Mouse (Mus musculus) layer of hippocampus, postnatal 10 days (tissue): ENCODE measurements around the gene Rsg1. TPM values are rescaled to one million over a fixed set of nuclear protein-coding genes. Genes with fewer than 3 reads are reported as not detected.

Experiments used
- DNase-seq, 2 experiments: peaks; one replicate each; pipeline ENCODE4 v3.0.0; 2021; ENCODE audit warnings: low spot score in 2 of 2
- total RNA-seq, 2 experiments: library from RNA; stranded (reverse); gene quantifications; 2 replicates each; pipeline ENCODE4 v1.2.3; 2021

Rsg1 gene
- total RNA-seq, 2 experiments from 2014 or later, result 2.0 to 3.9 TPM

GRCm38 (mm10) chr4:141211646-141212045 lies 2.1 kb upstream of the Rsg1 start:
- no peak for DNase-seq

GRCm38 (mm10) chr4:141212892-141213291 lies 864 bp upstream of the Rsg1 start:
- DNase-seq, result no peak

- DNase-seq, result no peak
These were observed 414 bp upstream of the Rsg1 start for GRCm38 (mm10) chr4:141213342-141213741.

- peak in 1 of 2 experiments; percentile 30 for DNase-seq
These were observed 638 bp downstream of the Rsg1 start for GRCm38 (mm10) chr4:141214337-141214851.

DNA sequence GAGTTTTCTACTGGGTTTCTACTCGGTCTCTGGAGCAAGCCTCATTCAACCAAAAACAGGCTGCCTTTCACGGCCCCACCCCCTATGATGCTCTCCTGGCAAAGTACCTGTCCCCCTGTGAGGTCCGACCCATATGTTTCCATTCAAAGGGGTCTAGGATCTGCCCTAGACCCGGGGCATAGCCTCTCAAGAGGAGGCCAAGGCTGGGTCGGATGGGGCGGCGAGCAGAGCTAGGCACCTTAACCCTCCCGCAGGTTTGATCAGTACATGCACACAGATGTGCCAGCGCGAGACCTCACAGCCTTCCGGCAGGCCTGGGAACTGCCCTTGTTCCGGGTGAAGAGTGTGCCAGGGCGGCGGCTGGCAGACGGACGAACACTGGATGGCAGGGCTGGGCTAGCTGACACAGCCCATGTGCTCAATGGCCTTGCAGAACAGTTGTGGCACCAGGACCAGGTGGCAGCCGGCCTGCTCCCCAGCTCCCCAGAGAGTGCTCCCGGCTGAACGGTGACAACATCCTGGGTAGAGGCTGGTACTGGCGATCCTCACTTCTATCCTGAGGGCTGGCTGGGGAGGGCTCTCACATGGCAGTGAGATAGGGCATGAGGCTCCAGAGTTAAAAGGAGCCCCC lies 5.9 kb downstream of the Rsg1 start:
- no peak for DNase-seq

DNA sequence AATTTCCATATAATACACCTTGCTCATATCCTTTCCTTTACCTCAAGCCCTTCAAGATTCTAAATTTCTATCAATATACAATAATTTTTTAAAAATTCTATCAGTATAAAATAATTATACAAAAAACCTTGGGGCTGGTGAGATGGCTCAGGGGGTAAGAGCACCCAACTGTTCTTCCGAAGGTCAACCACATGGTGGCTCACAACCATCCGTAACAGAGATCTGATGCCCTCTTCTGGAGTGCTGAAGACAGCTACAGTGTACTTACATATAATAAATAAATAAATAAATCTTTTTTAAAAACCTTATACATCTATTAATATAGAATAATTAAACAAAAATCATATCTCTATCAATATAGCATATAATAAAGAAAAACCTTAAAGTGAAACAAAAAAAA lies 8.1 kb downstream of the Rsg1 start:
- DNase-seq, result no peak

- no peak for DNase-seq
These were observed 9.0 kb downstream of the Rsg1 start for GRCm38 (mm10) chr4:141222752-141223151.

DNA sequence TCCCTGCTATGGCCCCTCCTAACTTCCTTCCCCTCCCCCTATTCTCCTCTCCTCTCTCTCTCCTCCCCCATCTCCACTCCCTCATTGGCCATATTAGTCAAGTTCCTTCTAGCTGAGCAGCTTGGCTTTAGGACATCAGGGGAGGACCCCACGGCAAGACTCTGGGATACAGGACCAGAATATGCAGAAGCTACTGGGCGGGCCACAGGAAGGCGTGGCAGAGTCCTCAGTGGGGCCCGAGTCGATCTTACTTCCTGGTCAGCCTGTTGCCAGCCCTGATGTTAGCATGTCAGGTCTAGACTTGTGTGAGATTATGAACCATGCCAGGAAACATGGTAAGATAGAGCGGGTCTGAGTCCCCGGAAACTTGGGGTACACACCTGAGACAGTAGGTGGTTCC lies 14.9 kb downstream of the Rsg1 start:
- no peak for DNase-seq

GRCm38 (mm10) chr4:141233196-141233595 lies 19.4 kb downstream of the Rsg1 start:
- no peak for DNase-seq

DNA sequence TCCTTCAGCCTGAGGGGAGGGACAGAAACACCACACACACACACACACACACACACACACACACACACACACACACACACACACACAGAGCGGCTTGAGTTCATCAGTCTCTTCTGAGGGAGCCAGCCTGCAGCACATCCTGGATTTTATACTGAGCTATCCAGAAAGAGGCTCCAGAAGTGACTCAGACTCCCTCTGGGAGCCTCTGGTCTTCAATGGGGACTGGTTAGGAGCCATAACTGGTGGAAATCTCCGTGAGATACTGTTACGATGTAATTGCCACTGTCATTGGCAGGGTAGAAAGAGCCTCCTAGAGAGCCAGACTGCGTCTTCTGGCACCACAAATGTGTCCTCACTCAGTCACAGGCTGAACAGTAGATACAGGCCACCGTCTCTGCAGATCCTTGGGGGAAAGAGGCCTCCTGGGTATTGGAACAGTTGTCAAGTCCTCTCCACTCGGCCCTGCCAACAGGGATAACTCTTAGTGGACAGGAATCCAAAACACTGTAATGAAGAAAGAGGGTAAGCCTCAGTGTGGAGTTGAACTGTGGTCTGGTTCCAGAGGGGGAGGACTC lies 21.9 kb downstream of the Rsg1 start:
- DNase-seq, result no peak

DNA sequence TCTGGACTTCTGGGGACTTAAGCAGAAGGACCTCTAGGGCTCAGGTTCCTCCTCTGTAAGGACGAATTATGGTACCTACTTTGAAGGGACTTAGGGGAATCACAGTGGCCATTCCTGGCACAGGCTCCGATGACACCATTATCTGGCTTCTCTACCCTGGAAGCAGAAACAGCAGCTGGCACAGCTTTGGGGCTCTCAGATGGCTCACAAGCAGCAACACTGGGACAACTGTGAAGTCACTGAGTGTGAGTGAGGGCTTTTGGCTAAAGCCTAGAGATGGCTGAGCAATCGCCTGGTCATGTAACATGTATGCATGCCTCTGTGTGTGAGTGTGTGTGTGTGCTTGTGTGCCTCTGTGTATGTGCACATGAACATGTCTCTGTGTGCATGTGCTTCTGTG lies 23.1 kb downstream of the Rsg1 start:
- DNase-seq, result no peak

DNA sequence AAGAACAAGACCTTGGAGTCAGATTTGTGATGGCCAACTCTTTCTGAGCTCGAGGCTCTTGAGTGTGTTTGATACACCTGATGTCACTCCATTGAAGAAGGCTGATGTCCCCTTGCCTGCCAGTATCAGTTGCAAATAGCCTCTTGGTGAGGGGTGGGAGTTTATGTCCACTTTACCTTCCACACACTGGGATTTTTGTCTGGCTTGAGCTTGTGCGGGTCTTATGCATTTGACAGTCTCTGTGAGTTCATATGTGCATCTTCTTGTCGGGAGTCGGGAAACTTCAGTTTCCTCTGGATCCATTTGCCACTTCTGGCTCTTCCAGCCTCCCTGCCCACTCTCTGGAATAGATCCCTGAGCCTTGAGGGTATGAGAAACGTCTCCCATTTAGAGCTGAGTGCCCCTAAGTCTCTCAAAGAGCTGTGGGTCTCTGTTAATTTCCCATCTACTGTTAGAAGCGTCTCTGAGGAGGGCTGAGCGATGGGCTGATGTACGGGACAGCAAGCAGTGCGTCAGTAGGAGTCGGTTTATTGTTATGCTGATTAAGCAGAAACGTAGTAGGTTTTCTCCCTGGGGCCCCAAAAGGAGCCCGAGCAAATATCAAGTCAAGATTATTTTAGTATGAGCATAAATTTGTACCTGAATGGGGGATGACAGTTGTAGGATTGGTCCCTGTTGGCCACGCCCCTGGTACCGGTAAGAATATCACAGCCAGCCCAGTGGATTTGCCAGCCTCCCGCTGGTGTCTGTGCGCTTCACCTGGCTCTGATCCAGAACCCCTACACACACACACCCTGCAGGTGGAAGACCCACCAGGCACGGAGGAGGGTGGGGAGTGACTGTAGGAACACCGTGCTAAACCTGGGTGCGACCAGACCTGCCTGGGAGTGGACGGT lies 25.0 kb downstream of the Rsg1 start:
- no peak for DNase-seq

DNA sequence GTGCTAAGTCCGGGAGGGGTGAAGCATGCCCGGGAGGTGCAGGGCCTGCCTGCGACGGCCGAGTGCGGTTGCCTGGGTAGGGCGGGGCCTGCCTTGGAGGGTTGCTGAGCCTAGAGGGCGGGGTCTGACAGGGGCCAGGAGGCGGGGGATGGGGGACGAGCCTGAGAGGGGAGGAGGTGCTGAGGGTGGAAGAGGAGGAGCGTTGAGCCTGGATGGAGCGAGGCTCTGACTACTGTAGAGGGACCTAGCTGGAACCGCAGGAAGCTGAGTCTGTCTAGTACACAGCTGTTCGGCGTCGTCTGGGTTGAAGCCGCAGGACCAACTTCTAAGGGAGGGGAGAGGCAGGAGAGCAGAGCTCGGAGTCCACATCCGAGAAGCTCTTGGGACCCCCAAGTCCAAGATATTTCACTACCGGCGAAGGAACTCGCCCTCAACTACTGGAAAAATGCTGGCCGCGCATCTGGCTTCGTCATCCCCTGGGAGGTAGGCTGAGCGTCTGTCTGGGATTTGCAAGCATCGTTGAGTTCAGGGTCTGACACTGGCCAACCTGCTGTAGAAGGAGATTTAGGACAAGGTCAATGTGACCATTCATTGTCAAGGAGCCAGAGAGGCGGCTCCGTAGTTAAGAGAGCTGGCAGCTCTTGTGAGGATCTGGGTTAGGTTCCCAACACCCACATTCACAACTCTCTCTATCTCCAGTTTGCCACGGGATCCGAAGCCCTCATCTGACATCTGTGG lies 25.8 kb downstream of the Rsg1 start, which contains the start of gene Arhgef19:
Gene Arhgef19 (plus strand): TSS at position 112 of the 738 bp plus-strand sequence.
- peak; percentile 54 to 71 for DNase-seq

GRCm38 (mm10) chr4:141240617-141241016 lies 26.9 kb downstream of the Rsg1 start:
- DNase-seq, result no peak

DNA sequence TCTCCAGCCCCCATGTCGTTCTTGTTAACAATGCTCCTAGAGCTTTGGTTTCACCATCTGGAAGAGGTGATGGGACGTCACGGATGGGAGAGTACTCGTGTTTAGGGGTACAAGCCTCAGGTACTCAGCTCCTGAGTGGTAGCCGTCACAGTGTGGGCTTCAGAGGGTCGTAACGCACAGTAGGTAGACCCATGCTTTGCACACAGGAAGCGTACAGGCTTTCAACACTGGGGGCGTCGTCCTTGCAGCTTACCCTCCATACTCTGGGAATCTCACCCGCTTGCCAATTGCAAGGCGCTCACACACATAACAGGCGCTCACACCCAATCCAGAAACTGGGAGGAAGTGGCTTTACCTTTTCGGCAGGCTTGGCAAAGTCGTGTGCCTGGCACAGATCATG lies 28.1 kb downstream of the Rsg1 start:
- no peak for DNase-seq

GRCm38 (mm10) chr4:141242651-141243241 lies 29.0 kb downstream of the Rsg1 start:
- no peak for DNase-seq

- no peak for DNase-seq
These were observed 29.9 kb downstream of the Rsg1 start for GRCm38 (mm10) chr4:141243636-141244035.

DNA sequence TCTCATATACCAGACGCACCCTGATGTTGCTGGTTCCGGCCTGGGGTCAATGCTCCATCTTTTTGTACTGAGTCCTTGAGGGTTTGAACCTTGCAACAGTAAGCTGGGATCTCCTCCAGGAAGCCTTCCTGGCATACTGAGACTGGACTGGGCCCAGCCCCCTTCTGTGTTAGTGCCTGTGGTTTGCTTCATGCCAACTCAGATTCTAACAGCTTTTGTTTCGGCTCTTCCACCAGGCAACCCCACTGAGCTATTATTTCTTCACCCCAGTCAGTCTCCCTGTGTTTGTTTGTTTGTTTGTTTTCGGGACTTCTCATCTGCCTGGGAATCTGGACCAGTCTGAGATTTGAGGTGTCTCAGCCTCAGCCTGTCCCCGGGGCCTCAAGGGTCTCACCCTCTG lies 30.6 kb downstream of the Rsg1 start:
- DNase-seq, result peak in 1 of 2 experiments; percentile 41

GRCm38 (mm10) chr4:141244931-141245425 lies 31.2 kb downstream of the Rsg1 start:
- peak; percentile 87 to 90 for DNase-seq
